Mouse (Mus musculus) liver, embryonic 15.5 days (tissue): ENCODE measurements around the gene Ephb4. TPM values are rescaled to one million over a fixed set of nuclear protein-coding genes. Genes with fewer than 3 reads are reported as not detected.
A peak's percentile ranks its signal among the peaks of the same experiment; 100 is the strongest.

Source experiments
- ATAC-seq: fragments of 200-750 bp; cut with Nextera tagmentation; 2 replicates; pipeline ENCODE4 v1.8.0; 2017; ENCODE audit warnings: moderate number of reproducible peaks, mild to moderate bottlenecking, moderate library complexity; ENCODE audit not compliant: insufficient read depth
- H3K27ac ChIP-seq: fragments of 300-500 bp; sonication (generic); replicated peaks from 2 replicates; pipeline ENCODE4 v1.5.1; 2015; ENCODE audit warnings: mild to moderate bottlenecking, inconsistent platforms
- H3K27me3 ChIP-seq: fragments of 300-500 bp; sonication (generic); 2 replicates; pipeline ENCODE4 v1.6.1; 2015; ENCODE audit warnings: mild to moderate bottlenecking, inconsistent platforms
- H3K36me3 ChIP-seq: fragments of 300-500 bp; sonication (generic); replicated peaks from 2 replicates; pipeline ENCODE4 v1.6.1; 2015; ENCODE audit warnings: moderate library complexity, mild to moderate bottlenecking, inconsistent platforms
- H3K4me1 ChIP-seq: fragments of 300-500 bp; sonication (generic); replicated peaks from 2 replicates; pipeline ENCODE4 v1.6.1; 2015; ENCODE audit warnings: inconsistent platforms
- H3K4me2 ChIP-seq: fragments of 300-500 bp; sonication (generic); 2 replicates; pipeline ENCODE4 v1.6.1; 2015; ENCODE audit warnings: moderate library complexity, mild to moderate bottlenecking, inconsistent platforms
- H3K4me3 ChIP-seq: fragments of 300-500 bp; sonication (generic); replicated peaks from 2 replicates; pipeline ENCODE4 v1.5.1; 2015; ENCODE audit warnings: mild to moderate bottlenecking, inconsistent platforms
- H3K9ac ChIP-seq: fragments of 300-500 bp; sonication (generic); 2 replicates; pipeline ENCODE4 v1.6.1; 2015; ENCODE audit warnings: moderate library complexity, mild to moderate bottlenecking, inconsistent platforms
- H3K9me3 ChIP-seq: fragments of 300-500 bp; sonication (generic); replicated peaks from 2 replicates; pipeline ENCODE4 v1.6.1; 2016; ENCODE audit warnings: inconsistent platforms
- WGBS: fragments of 180-500 bp; shearing (Covaris S2); methylation state at CpG from one replicate; pipeline ENCODE4 v1.1.7; 2015; ENCODE audit warnings: mixed read lengths; ENCODE audit not compliant: insufficient replicate concordance; 5-methylcytosine and 5-hydroxymethylcytosine counted together
- polyA plus RNA-seq: library from polyadenylated mRNA; unstranded; fragments of >200 nt; fragmentation: Nextera tagmentation; extraction: Ambion mirVana; gene quantifications from 2 replicates; pipeline ENCODE4 v1.2.1, GENCODE M21; 2015

Gene Ephb4
- polyA plus RNA-seq, 1 experiment from 2014 or later, result 7.6 TPM

- Histone ChIP-seq H3K4me2 (no peak overlapping the region), H3K9me3 (no peaks in the 10 kb centered on the region), H3K27ac (no peak overlapping the region), H3K4me3 (no peak overlapping the region), H3K4me1 (peaks cover 9% of the 10 kb centered on the region), H3K27me3 (no peaks in the 10 kb centered on the region), H3K36me3 (no peaks in the 10 kb centered on the region), H3K9ac (no peak overlapping the region)
- ATAC-seq, result no peak
- 67% methylated on average over 6 of the region's 6 CpGs for WGBS
These were observed 59.5 kb downstream of the Ephb4 start for GRCm38 (mm10) chr5:137409451-137409850.

- H3K4me2 ChIP-seq, result no peak overlapping the region
- H3K36me3 ChIP-seq, result no peaks in the 10 kb centered on the region
- H3K27me3 ChIP-seq, result no peaks in the 10 kb centered on the region
- no peak for ATAC-seq
- no peak overlapping the region for H3K4me3 ChIP-seq
- 69% methylated on average over 3 of the region's 3 CpGs for WGBS
- peaks cover 13% of the 10 kb centered on the region for H3K4me1 ChIP-seq
- H3K9me3 ChIP-seq, result no peaks in the 10 kb centered on the region
- no peak overlapping the region for H3K27ac ChIP-seq
- no peak overlapping the region for H3K9ac ChIP-seq
These were observed 60.2 kb downstream of the Ephb4 start for GRCm38 (mm10) chr5:137410066-137410465.

DNA sequence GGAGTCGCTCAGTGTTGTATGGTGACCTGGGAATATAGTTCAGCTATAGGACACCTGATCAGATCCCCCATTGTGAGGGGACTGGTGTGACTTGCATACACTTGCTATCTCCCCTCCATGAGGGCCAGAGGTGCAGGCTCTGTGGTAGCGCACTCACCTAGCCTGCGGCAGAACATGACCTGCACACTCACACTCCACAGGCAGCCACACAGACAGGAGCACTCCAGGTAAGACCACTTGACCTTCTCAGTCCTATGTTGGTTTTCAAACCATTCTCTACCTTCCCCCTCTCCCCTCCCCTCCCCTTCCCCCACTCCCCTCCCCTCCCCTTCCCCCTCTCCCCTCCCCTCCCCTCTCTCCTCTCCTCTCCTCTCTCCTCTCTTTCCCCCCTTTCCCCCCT, 60.6 kb downstream of the Ephb4 start:
- Histone ChIP-seq H3K4me3 (no peak overlapping the region), H3K4me2 (no peak overlapping the region), H3K4me1 (peaks cover 14% of the 10 kb centered on the region), H3K9me3 (no peaks in the 10 kb centered on the region), H3K27ac (no peak overlapping the region), H3K9ac (no peak overlapping the region), H3K36me3 (no peaks in the 10 kb centered on the region), H3K27me3 (no peaks in the 10 kb centered on the region)
- WGBS, result 78% methylated on average over 3 of the region's 3 CpGs
- no peak for ATAC-seq

- 49% methylated on average over 8 of the region's 8 CpGs for WGBS
- H3K9ac ChIP-seq, result no peak overlapping the region
- no peak overlapping the region for H3K4me3 ChIP-seq
- H3K27ac ChIP-seq, result no peak overlapping the region
- H3K36me3 ChIP-seq, result no peaks in the 10 kb centered on the region
- H3K4me1 ChIP-seq, result peaks cover 14% of the 10 kb centered on the region
- no peaks in the 10 kb centered on the region for H3K27me3 ChIP-seq
- H3K4me2 ChIP-seq, result no peak overlapping the region
- ATAC-seq, result no peak
- H3K9me3 ChIP-seq, result no peaks in the 10 kb centered on the region
These were observed 61.3 kb downstream of the Ephb4 start for GRCm38 (mm10) chr5:137411235-137411634.

- H3K4me1 ChIP-seq, result peaks cover 21% of the 10 kb centered on the region; the same call in 1 of the 2 replicates
- no peaks in the 10 kb centered on the region for H3K27me3 ChIP-seq
- 0 out of 2 replicates have a peak overlapping the region, but pooled peaks have one; percentile 10 for H3K4me2 ChIP-seq
- no peaks in the 10 kb centered on the region for H3K9me3 ChIP-seq
- no peak overlapping the region for H3K9ac ChIP-seq
- no peaks in the 10 kb centered on the region for H3K36me3 ChIP-seq
- ATAC-seq, result peak; percentile 63
- no peak overlapping the region for H3K27ac ChIP-seq
- H3K4me3 ChIP-seq, result no peak overlapping the region
- 14% methylated on average over 5 of the region's 5 CpGs for WGBS
These were observed 64.3 kb downstream of the Ephb4 start for GRCm38 (mm10) chr5:137414253-137414652.

DNA sequence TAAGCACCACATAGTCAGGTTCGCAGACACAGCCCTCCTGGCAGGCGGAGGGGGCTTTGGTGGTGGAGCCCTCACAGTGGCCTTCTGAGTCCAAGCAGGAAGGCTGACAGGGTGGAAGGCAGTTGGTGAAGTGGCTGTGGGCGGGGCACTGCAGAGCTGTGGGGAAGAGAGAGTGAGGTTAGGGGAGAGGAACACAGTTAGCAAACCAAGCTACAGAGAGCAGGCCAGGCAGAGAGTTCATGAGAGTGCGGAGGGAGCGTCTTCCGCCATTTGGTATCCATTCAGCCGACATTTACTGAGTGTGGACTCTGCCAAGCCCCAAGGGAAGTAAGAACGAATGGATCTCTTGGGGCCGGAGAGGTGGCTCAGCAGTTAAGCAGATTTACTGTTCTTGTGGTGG, 69.2 kb downstream of the Ephb4 start:
- ATAC-seq, result no peak
- WGBS, result 48% methylated on average over 9 of the region's 9 CpGs
- Histone ChIP-seq H3K9me3 (no peaks in the 10 kb centered on the region), H3K27me3 (no peaks in the 10 kb centered on the region), H3K4me1 (peaks cover 13% of the 10 kb centered on the region; the same call in 1 of the 2 replicates), H3K27ac (no peak overlapping the region), H3K36me3 (no peaks in the 10 kb centered on the region), H3K4me3 (no peak overlapping the region), H3K9ac (no peak overlapping the region), H3K4me2 (no peak overlapping the region)

DNA sequence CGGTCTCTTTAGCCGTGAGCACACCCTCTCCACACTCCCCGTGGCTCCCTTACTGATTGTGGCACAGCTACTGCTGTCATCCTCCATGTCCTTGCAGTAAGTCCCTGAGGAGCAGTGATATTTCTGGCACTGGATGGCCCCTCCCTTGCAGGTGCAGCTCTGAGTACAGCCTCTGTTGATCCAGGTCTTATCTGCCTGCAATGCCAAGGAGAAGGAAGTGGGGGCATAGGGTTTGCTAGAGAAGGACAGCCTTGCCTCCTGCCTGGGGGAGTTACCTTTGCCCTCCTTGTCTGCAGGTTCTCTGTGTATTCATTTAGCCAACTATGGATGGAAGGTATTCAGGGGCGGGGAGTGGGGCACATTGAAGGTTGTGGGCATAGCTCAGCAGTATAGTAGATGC, 69.9 kb downstream of the Ephb4 start:
- Histone ChIP-seq H3K27ac (no peak overlapping the region), H3K27me3 (no peaks in the 10 kb centered on the region), H3K9ac (no peak overlapping the region), H3K36me3 (no peaks in the 10 kb centered on the region), H3K4me1 (peaks cover 16% of the 10 kb centered on the region; the same call in 1 of the 2 replicates), H3K4me3 (no peak overlapping the region), H3K9me3 (no peaks in the 10 kb centered on the region), H3K4me2 (no peak overlapping the region)
- no peak for ATAC-seq
- WGBS, result 55% methylated on average over 4 of the region's 4 CpGs

- 0 out of 2 replicates have a peak, but pooled peaks cover 5% of the 10 kb centered on the region for H3K4me1 ChIP-seq
- ATAC-seq, result no peak
- H3K36me3 ChIP-seq, result no peaks in the 10 kb centered on the region
- no peaks in the 10 kb centered on the region for H3K27me3 ChIP-seq
- WGBS, result 41% methylated on average over 6 of the region's 6 CpGs
- H3K9ac ChIP-seq, result no peak overlapping the region
- H3K4me2 ChIP-seq, result no peak overlapping the region
- H3K27ac ChIP-seq, result no peak overlapping the region
- no peaks in the 10 kb centered on the region for H3K9me3 ChIP-seq
- H3K4me3 ChIP-seq, result no peak overlapping the region
These were observed 75.7 kb downstream of the Ephb4 start for GRCm38 (mm10) chr5:137425648-137426047.

Other genes starting within 250 kb of the Ephb4 start
- 11.1 and 15.6 TPM in 2 replicates for gene Trim56, start 233.9 kb upstream of the Ephb4 start, polyA plus RNA-seq
- gene Muc3, start 200.8 kb upstream of the Ephb4 start, polyA plus RNA-seq, result not detected in 2 replicates
- 0.05 TPM in 1 of 2 replicates, not detected in the other for gene Muc3a, start 137.7 kb upstream of the Ephb4 start, polyA plus RNA-seq
- gene Ache, start 62.6 kb upstream of the Ephb4 start, polyA plus RNA-seq, result 17.2 and 20.7 TPM in 2 replicates
- 7.4 and 9.6 TPM in 2 replicates for gene Ufsp1, start 55.5 kb upstream of the Ephb4 start, polyA plus RNA-seq
- gene Srrt, start 42.4 kb upstream of the Ephb4 start, polyA plus RNA-seq, result 68.0 and 76.9 TPM in 2 replicates
- gene Trip6, start 35.7 kb upstream of the Ephb4 start, polyA plus RNA-seq, result 8.2 and 11.2 TPM in 2 replicates
- 3.2 and 3.8 TPM in 2 replicates for gene Slc12a9, start 16.5 kb upstream of the Ephb4 start, polyA plus RNA-seq
- gene Zan, start 127.0 kb downstream of the Ephb4 start, polyA plus RNA-seq, result 0.07 and 0.25 TPM in 2 replicates
- 29.4 and 33.4 TPM in 2 replicates for gene Pop7, start 152.4 kb downstream of the Ephb4 start, polyA plus RNA-seq
- gene Gigyf1, start 168.4 kb downstream of the Ephb4 start, polyA plus RNA-seq, result 3.2 and 3.8 TPM in 2 replicates
- 0.68 and 1.0 TPM in 2 replicates for gene Epo, start 183.1 kb downstream of the Ephb4 start, polyA plus RNA-seq
- gene Gnb2, start 183.4 kb downstream of the Ephb4 start, polyA plus RNA-seq, result 150 and 161 TPM in 2 replicates
- gene Actl6b, start 203.4 kb downstream of the Ephb4 start, polyA plus RNA-seq, result 0.07 TPM in 2 replicates
- 55.1 and 65.5 TPM in 2 replicates for gene Tfr2, start 219.7 kb downstream of the Ephb4 start, polyA plus RNA-seq